Mouse (Mus musculus) stomach, embryonic 16.5 days (tissue): ENCODE results near the gene Tulp4. TPM values are rescaled to one million over a fixed set of nuclear protein-coding genes. Genes with fewer than 3 reads are reported as not detected.
"Not testable (repeated sequence)": the region's sequence is repeated elsewhere in the genome, so short reads cannot be mapped to it uniquely, and the experiment has no call there.

Source experiments
- ATAC-seq: fragments of 200-750 bp; cut with Nextera tagmentation; 2 replicates; pipeline ENCODE4 v1.8.0; 2017; ENCODE audit warnings: moderate number of reproducible peaks, moderate TSS enrichment; ENCODE audit not compliant: insufficient read depth, low FRiP score
- H3K27ac ChIP-seq: fragments of 300-500 bp; sonication (generic); 2 replicates; pipeline ENCODE4 v1.5.1; 2014; ENCODE audit warnings: low read length
- H3K27me3 ChIP-seq: fragments of 300-500 bp; sonication (generic); 2 replicates; pipeline ENCODE4 v1.6.1; 2014; ENCODE audit warnings: low read length, control low read depth, mixed read lengths; ENCODE audit not compliant: control insufficient read depth, insufficient read depth
- H3K36me3 ChIP-seq: fragments of 300-500 bp; sonication (generic); 2 replicates; pipeline ENCODE4 v1.6.1; 2014; ENCODE audit warnings: low read length; ENCODE audit not compliant: control insufficient read depth, insufficient read depth
- H3K4me1 ChIP-seq: fragments of 300-500 bp; sonication (generic); 2 replicates; pipeline ENCODE4 v1.6.1; 2014; ENCODE audit warnings: low read length, control low read depth, mixed read lengths; ENCODE audit not compliant: control insufficient read depth, insufficient read depth
- H3K4me2 ChIP-seq: fragments of 300-500 bp; sonication (generic); 2 replicates; pipeline ENCODE4 v1.6.1; 2014; ENCODE audit warnings: low read depth, low read length, mixed read lengths
- H3K4me3 ChIP-seq: fragments of 300-500 bp; sonication (generic); replicated peaks from 2 replicates; pipeline ENCODE4 v1.5.1; 2014; ENCODE audit warnings: mild to moderate bottlenecking, low read length
- H3K9ac ChIP-seq: fragments of 300-500 bp; sonication (generic); 2 replicates; pipeline ENCODE4 v1.6.1; 2014; ENCODE audit warnings: low read length
- H3K9me3 ChIP-seq: fragments of 300-500 bp; sonication (generic); replicated peaks from 2 replicates; pipeline ENCODE4 v1.6.1; 2016; ENCODE audit warnings: low read length, control low read depth; ENCODE audit not compliant: control insufficient read depth
- WGBS: fragments of 180-500 bp; shearing (Covaris S2); extraction: QIAGEN DNeasy Blood & Tissue Kit; methylation state at CpG from one replicate; pipeline ENCODE4 v1.1.7; 2014; 5-methylcytosine and 5-hydroxymethylcytosine counted together
- microRNA-seq: library from miRNA; unstranded; fragments of <30 nt; microRNA quantifications from one replicate; pipeline ENCODE4, GENCODE M21; 2016
- polyA plus RNA-seq: library from polyadenylated mRNA; unstranded; fragments of >200 nt; fragmentation: Nextera tagmentation; extraction: Ambion mirVana; gene quantifications from 2 replicates; pipeline ENCODE4 v1.2.1, GENCODE M21; 2015

Tulp4 gene
- polyA plus RNA-seq, 1 experiment from 2014 or later, result 54.4 TPM

GRCm38 (mm10) chr17:6289045-6289444, 182.8 kb downstream of the Tulp4 start:
- not testable (repeated sequence) for H3K4me3 ChIP-seq, H3K9ac ChIP-seq, H3K27me3 ChIP-seq, H3K9me3 ChIP-seq, H3K27ac ChIP-seq, H3K36me3 ChIP-seq, H3K4me1 ChIP-seq, H3K4me2 ChIP-seq, ATAC-seq
- 88% methylated on average over 9 of the region's 12 CpGs for WGBS

- H3K4me3 ChIP-seq, H3K27me3 ChIP-seq, H3K9ac ChIP-seq, H3K36me3 ChIP-seq, H3K9me3 ChIP-seq, H3K27ac ChIP-seq, H3K4me2 ChIP-seq, H3K4me1 ChIP-seq, ATAC-seq: not testable (repeated sequence)
- no CpG with 5 or more reads among the region's 5 CpGs for WGBS
These were observed 187.6 kb downstream of the Tulp4 start for GRCm38 (mm10) chr17:6293882-6294281.

- ATAC-seq, H3K4me1 ChIP-seq, H3K9ac ChIP-seq, H3K36me3 ChIP-seq, H3K27ac ChIP-seq, H3K4me2 ChIP-seq, H3K27me3 ChIP-seq, H3K4me3 ChIP-seq, H3K9me3 ChIP-seq: not testable (repeated sequence)
- 88% methylated on average over 9 of the region's 15 CpGs for WGBS
These were observed 191.0 kb downstream of the Tulp4 start for GRCm38 (mm10) chr17:6297060-6297795.

- H3K27ac ChIP-seq, H3K4me3 ChIP-seq, H3K9ac ChIP-seq, H3K27me3 ChIP-seq, H3K4me1 ChIP-seq, H3K9me3 ChIP-seq, H3K36me3 ChIP-seq, H3K4me2 ChIP-seq: not testable (repeated sequence)
- 66% methylated on average over 5 of the region's 12 CpGs for WGBS
- peak; percentile 58; the same call in 1 of the 2 replicates for ATAC-seq
These were observed 194.1 kb downstream of the Tulp4 start for GRCm38 (mm10) chr17:6300190-6300863.

Small RNA genes within 50 kb of the gene (microRNA-seq; reads per million reads assigned to microRNA genes)
- gene Gm22774, result not detected

Other genes starting within 250 kb of the Tulp4 start
- gene Synj2, start 165.2 kb upstream of the Tulp4 start, polyA plus RNA-seq, result 6.4 and 6.7 TPM in 2 replicates
- 4.5 and 4.6 TPM in 2 replicates for gene Serac1, start 26.7 kb upstream of the Tulp4 start, polyA plus RNA-seq
- 141 and 149 TPM in 2 replicates for gene Gtf2h5, start 26.7 kb upstream of the Tulp4 start, polyA plus RNA-seq
- 23.5 and 25.2 TPM in 2 replicates for gene Tmem181a, start 150.4 kb downstream of the Tulp4 start, polyA plus RNA-seq
- 13.1 and 13.8 TPM in 2 replicates for gene Dynlt1a, start 211.1 kb downstream of the Tulp4 start, polyA plus RNA-seq